Mouse (Mus musculus): ENCODE measurements around the gene Gm7849.
"Not testable (repeated sequence)": the region's sequence is repeated elsewhere in the genome, so short reads cannot be mapped to it uniquely, and the experiment has no call there.

Gm7849 gene

DNA sequence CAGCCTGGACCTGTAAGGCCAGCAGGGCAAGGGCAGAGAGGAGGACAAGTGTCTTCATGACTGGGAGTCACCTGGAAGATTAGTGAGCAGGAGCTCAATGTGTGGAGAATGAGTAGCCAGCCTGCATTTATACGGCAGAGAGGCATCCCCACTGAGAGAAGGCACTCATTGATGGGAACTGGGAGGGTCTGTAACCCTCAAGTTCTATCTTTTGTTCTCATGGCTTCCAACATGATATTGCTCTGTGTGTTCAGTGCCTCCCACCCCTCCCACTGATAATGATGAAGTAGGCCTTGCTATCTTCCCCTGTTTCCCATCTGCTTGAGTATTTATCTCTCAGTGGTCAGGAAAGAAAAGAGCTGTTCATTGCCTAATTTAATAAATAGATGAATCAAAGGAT is at the start of gene Gm7849:
TSS of gene Gm7849 (minus strand) at position 101 of the 400 bp plus-strand sequence.
- not testable (repeated sequence) for DNase-seq (ENCODE audit: low spot score)

DNA sequence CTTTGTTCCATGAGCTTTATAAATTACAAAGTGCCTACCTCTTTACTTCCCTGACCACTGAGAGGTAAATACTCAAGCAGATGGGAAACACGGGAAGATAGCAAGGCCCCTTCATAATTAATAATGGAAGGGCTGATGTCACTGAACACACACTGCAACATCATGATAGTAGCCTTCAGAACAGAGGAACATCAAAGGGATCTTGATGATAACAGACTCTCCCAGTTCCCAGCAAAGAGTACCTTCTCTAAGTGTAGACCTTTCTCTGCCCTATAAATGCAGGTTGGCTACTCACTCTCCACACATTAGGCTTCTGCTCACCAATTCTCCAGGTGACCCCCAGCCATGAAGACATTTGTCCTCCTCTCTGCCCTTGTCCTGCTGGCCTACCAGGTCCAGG is 29.2 kb downstream of the Gm7849 start, which contains the start of gene Defa36:
TSS of gene Defa36 (plus strand) at position 301 of the 400 bp plus-strand sequence.
- not testable (repeated sequence) for DNase-seq (ENCODE audit: low spot score)
